Mouse (Mus musculus): Measurements from ENCODE around the gene Bola1. TPM values are rescaled to one million over a fixed set of nuclear protein-coding genes. Genes with fewer than 3 reads are reported as not detected.
A peak's percentile ranks its signal among the peaks of the same experiment; 100 is the strongest.

Gene Bola1
- total and polyA plus RNA-seq, 2 experiments, result 44.0 to 68.7 TPM

- peak; percentile 9 for DNase-seq (ENCODE audit: extremely low read depth, low read depth, low spot score)
- H3K27me3 ChIP-seq (ENCODE audit: control insufficient read depth, insufficient read depth, low read length), result no peaks in the 10 kb centered on the region
- H3K9ac ChIP-seq (ENCODE audit: low read depth, low read length), result peak overlapping the region; percentile 29; the same call in 1 of the 2 replicates
- H3K4me1 ChIP-seq (ENCODE audit: control insufficient read depth, insufficient read depth, low read length), result peaks cover 12% of the 10 kb centered on the region
- peaks cover 7% of the 10 kb centered on the region for H3K36me3 ChIP-seq (ENCODE audit: control insufficient read depth, insufficient read depth, low read length)
- peak overlapping the region; percentile 87; the same call in 1 of the 2 replicates for H3K4me3 ChIP-seq (ENCODE audit: insufficient read depth, low read depth, low read length)
- no peak for TF ChIP-seq CTCF (IDR thresholded peaks at IDR 0.05; ENCODE audit: low read depth, low read length)
- TF ChIP-seq POLR2A (IDR thresholded peaks at IDR 0.05; ENCODE audit: extremely low read depth, insufficient read depth, low read length), result no peak
- H3K27ac ChIP-seq (replicated peaks; ENCODE audit: insufficient read depth, low read depth, low read length), result 0 out of 2 replicates have a peak overlapping the region, but pooled peaks have one; percentile 1
- 50% methylated on average over 10 of the region's 10 CpGs for whole genome bisulfite sequencing
- peaks cover 9% of the 10 kb centered on the region; the same call in 1 of the 2 replicates for H3K79me2 ChIP-seq (ENCODE audit: control insufficient read depth, insufficient read depth, low read length)
Observed at GRCm38 (mm10) chr3:96170976-96171545, 48.4 kb downstream of the Bola1 start.

- no peak for TF ChIP-seq POLR2A (IDR thresholded peaks at IDR 0.05; ENCODE audit: extremely low read depth, insufficient read depth, low read length)
- no peak for TF ChIP-seq CTCF (IDR thresholded peaks at IDR 0.05; ENCODE audit: low read depth, low read length)
Observed at GRCm38 (mm10) chr3:96170276-96170675, 49.2 kb downstream of the Bola1 start.

GRCm38 (mm10) chr3:96168466-96169158, 50.9 kb downstream of the Bola1 start:
- WGBS, result 46% methylated on average over 12 of the region's 12 CpGs
- no peak overlapping the region for H3K4me3 ChIP-seq (ENCODE audit: insufficient read depth, low read depth, low read length)

More at GRCm38 (mm10) chr3:96170276-96170675, 49.2 kb downstream of the Bola1 start:
- Histone ChIP-seq H3K4me1 (ENCODE audit: control insufficient read depth, insufficient read depth, low read length) (peaks cover 12% of the 10 kb centered on the region), H3K36me3 (ENCODE audit: control insufficient read depth, insufficient read depth, low read length) (peaks cover 5% of the 10 kb centered on the region; the same call in 1 of the 2 replicates), H3K79me2 (ENCODE audit: control insufficient read depth, insufficient read depth, low read length) (peaks cover 9% of the 10 kb centered on the region; the same call in 1 of the 2 replicates), H3K27me3 (ENCODE audit: control insufficient read depth, insufficient read depth, low read length) (no peaks in the 10 kb centered on the region), H3K9ac (ENCODE audit: low read depth, low read length) (no peak overlapping the region), H3K4me3 (ENCODE audit: insufficient read depth, low read depth, low read length) (no peak overlapping the region), H3K27ac (replicated peaks; ENCODE audit: insufficient read depth, low read depth, low read length) (no peak overlapping the region)
- 88% methylated on average over 4 of the region's 4 CpGs for WGBS
- no peak for DNase-seq (ENCODE audit: extremely low read depth, low read depth, low spot score)

GRCm38 (mm10) chr3:96163040-96163439, 56.5 kb downstream of the Bola1 start:
- Histone ChIP-seq H3K4me3 (ENCODE audit: insufficient read depth, low read depth, low read length) (no peak overlapping the region), H3K27ac (replicated peaks; ENCODE audit: insufficient read depth, low read depth, low read length) (no peak overlapping the region), H3K4me1 (ENCODE audit: control insufficient read depth, insufficient read depth, low read length) (peaks cover 8% of the 10 kb centered on the region), H3K79me2 (ENCODE audit: control insufficient read depth, insufficient read depth, low read length) (no peaks in the 10 kb centered on the region), H3K27me3 (ENCODE audit: control insufficient read depth, insufficient read depth, low read length) (no peaks in the 10 kb centered on the region), H3K36me3 (ENCODE audit: control insufficient read depth, insufficient read depth, low read length) (no peaks in the 10 kb centered on the region), H3K9ac (ENCODE audit: low read depth, low read length) (no peak overlapping the region)
- no peak for DNase-seq (ENCODE audit: extremely low read depth, low read depth, low spot score)
- 93% methylated on average over 6 of the region's 6 CpGs for whole genome bisulfite sequencing
- TF ChIP-seq CTCF (IDR thresholded peaks at IDR 0.05; ENCODE audit: low read depth, low read length), result no peak
- no peak for TF ChIP-seq POLR2A (IDR thresholded peaks at IDR 0.05; ENCODE audit: extremely low read depth, insufficient read depth, low read length)

More at GRCm38 (mm10) chr3:96168466-96169158, 50.9 kb downstream of the Bola1 start:
- Histone ChIP-seq H3K4me1 (ENCODE audit: control insufficient read depth, insufficient read depth, low read length) (peaks cover 12% of the 10 kb centered on the region), H3K36me3 (ENCODE audit: control insufficient read depth, insufficient read depth, low read length) (no peaks in the 10 kb centered on the region), H3K27me3 (ENCODE audit: control insufficient read depth, insufficient read depth, low read length) (no peaks in the 10 kb centered on the region), H3K27ac (replicated peaks; ENCODE audit: insufficient read depth, low read depth, low read length) (no peak overlapping the region), H3K79me2 (ENCODE audit: control insufficient read depth, insufficient read depth, low read length) (peaks cover 9% of the 10 kb centered on the region; the same call in 1 of the 2 replicates), H3K9ac (ENCODE audit: low read depth, low read length) (no peak overlapping the region)
- TF ChIP-seq CTCF (IDR thresholded peaks at IDR 0.05; ENCODE audit: low read depth, low read length), result no peak
- TF ChIP-seq POLR2A (IDR thresholded peaks at IDR 0.05; ENCODE audit: extremely low read depth, insufficient read depth, low read length), result no peak
- DNase-seq (ENCODE audit: extremely low read depth, low read depth, low spot score), result no peak

DNA sequence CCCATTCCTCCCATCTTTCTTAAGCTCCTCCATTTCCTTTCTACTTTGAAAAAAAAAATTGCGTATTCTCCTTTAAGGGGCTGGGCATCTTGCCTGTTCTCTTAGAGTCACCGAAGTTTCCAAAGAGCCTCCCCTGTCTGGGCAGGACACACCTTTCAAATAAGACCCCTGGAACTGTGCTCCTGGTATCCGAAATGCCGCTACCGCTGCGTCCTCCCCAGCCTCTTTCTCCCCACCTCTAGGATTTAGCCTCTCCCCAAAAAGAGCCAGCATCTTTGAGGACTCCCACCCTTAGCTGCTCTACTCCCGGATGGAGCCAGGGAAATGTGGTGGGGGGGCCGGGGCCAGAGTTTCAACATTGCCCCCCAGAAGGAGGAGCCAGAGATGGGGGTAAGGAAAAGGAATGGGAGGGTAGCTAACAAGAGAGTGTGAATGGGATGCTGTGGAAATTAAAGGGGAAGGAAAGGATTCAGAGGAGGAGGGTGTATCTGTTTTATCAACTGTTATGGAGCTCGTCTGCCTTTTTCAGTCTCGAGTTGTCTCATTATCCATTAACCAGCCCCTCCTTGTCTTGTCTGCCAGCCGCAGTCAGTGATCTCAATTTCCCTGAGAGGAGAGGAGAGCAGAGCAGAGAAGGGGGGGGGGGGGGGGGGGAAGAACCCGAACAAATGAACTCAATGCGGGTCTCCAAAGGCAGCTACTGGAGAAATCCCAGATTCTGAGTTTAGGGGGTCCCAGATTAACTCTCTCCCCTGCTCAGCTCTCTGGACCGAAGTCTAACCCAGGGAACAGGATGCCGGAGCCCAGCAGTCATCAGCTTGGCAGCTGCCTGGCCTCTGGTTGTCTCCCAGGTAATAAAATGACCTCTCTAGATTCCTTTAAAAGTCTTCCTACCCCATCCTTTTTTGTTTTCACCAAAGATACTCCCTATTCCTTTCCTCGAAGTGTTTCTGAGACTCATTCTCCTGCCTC, 57.4 kb downstream of the Bola1 start, which contains the start of gene Mtmr11:
Gene Mtmr11 (plus strand): TSS at position 136 of the 972 bp plus-strand sequence.
- H3K4me1 ChIP-seq (ENCODE audit: control insufficient read depth, insufficient read depth, low read length), result peaks cover 8% of the 10 kb centered on the region
- H3K4me3 ChIP-seq (ENCODE audit: insufficient read depth, low read depth, low read length), result peak within 1 kb of the TSS; percentile 44
- no peaks in the 10 kb centered on the region for H3K36me3 ChIP-seq (ENCODE audit: control insufficient read depth, insufficient read depth, low read length)
- DNase-seq (ENCODE audit: extremely low read depth, low read depth, low spot score), result peak; percentile 58
- TF ChIP-seq CTCF (IDR thresholded peaks at IDR 0.05; ENCODE audit: low read depth, low read length) (no peak), POLR2A (IDR thresholded peaks at IDR 0.05; ENCODE audit: extremely low read depth, insufficient read depth, low read length) (no peak)
- no peaks in the 10 kb centered on the region for H3K79me2 ChIP-seq (ENCODE audit: control insufficient read depth, insufficient read depth, low read length)
- peak within 1 kb of the TSS; percentile 67 for H3K9ac ChIP-seq (ENCODE audit: low read depth, low read length)
- WGBS, result 8% methylated on average over 16 of the region's 16 CpGs
- no peaks in the 10 kb centered on the region for H3K27me3 ChIP-seq (ENCODE audit: control insufficient read depth, insufficient read depth, low read length)
- H3K27ac ChIP-seq (replicated peaks; ENCODE audit: insufficient read depth, low read depth, low read length), result peak within 1 kb of the TSS; percentile 71
